Mouse (Mus musculus): ENCODE results near the gene Myadml2. TPM values are rescaled to one million over a fixed set of nuclear protein-coding genes. Genes with fewer than 3 reads are reported as not detected.

Myadml2 gene
- total and polyA plus RNA-seq, 3 experiments: not detected

- no peaks in the 10 kb centered on the region for H3K27me3 ChIP-seq (ENCODE audit: control insufficient read depth in 1 of 2, insufficient read depth in 2 of 2, low read length in 2 of 2)
- peaks cover 2% of the 10 kb centered on the region; the same call in 1 of the 2 replicates for H3K79me2 ChIP-seq (ENCODE audit: control insufficient read depth, insufficient read depth, low read length, poor library complexity)
- H3K9me3 ChIP-seq (replicated peaks; ENCODE audit: insufficient read depth, low read length): no peaks in the 10 kb centered on the region
- H3K27ac ChIP-seq (ENCODE audit: control insufficient read depth, low read depth, low read length): no peak overlapping the region
- no peak for DNase-seq (ENCODE audit: low read depth, low spot score)
- no peak overlapping the region for H3K9ac ChIP-seq (ENCODE audit: control insufficient read depth, low read depth, low read length, poor library complexity, severe bottlenecking)
- no peak for TF ChIP-seq USF2 (IDR thresholded peaks at IDR 0.05; ENCODE audit: borderline replicate concordance in 1 of 2, insufficient read depth in 1 of 2, low read depth in 1 of 2, low read length in 2 of 2)
- no peak overlapping the region for H3K4me3 ChIP-seq (ENCODE audit: control insufficient read depth in 1 of 2, insufficient read depth in 1 of 2, low read depth in 2 of 2, low read length in 2 of 2)
- H3K36me3 ChIP-seq (ENCODE audit: control insufficient read depth in 1 of 2, insufficient read depth in 2 of 2, low read length in 2 of 2): peaks cover 5 to 11% of the 10 kb centered on the region in 2 experiments
- no peaks in the 10 kb centered on the region for H3K4me1 ChIP-seq (ENCODE audit: control insufficient read depth in 1 of 2, insufficient read depth in 2 of 2, low read length in 2 of 2)
Measured at GRCm38 (mm10) chr11:120605667-120606066, 42.3 kb downstream of the Myadml2 start.

GRCm38 (mm10) chr11:120603545-120603944 lies 44.4 kb downstream of the Myadml2 start:
- H3K9ac ChIP-seq (ENCODE audit: control insufficient read depth, low read depth, low read length, poor library complexity, severe bottlenecking): no peak overlapping the region
- H3K4me3 ChIP-seq (ENCODE audit: control insufficient read depth in 1 of 2, insufficient read depth in 1 of 2, low read depth in 2 of 2, low read length in 2 of 2): no peak overlapping the region
- TF ChIP-seq MAFK (IDR thresholded peaks at IDR 0.05; ENCODE audit: borderline replicate concordance, low read depth, low read length) (no peak), BHLHE40 (IDR thresholded peaks at IDR 0.05; ENCODE audit: borderline replicate concordance, low read depth, low read length) (no peak)
- H3K79me2 ChIP-seq (ENCODE audit: control insufficient read depth, insufficient read depth, low read length, poor library complexity): peaks cover 15% of the 10 kb centered on the region
- H3K36me3 ChIP-seq (ENCODE audit: control insufficient read depth in 1 of 2, insufficient read depth in 2 of 2, low read length in 2 of 2): peaks cover 12 to 21% of the 10 kb centered on the region in 2 experiments
- no peaks in the 10 kb centered on the region for H3K9me3 ChIP-seq (replicated peaks; ENCODE audit: insufficient read depth, low read length)
- H3K4me1 ChIP-seq (ENCODE audit: control insufficient read depth in 1 of 2, insufficient read depth in 2 of 2, low read length in 2 of 2): peaks cover 5 to 14% of the 10 kb centered on the region in 2 experiments
- H3K27me3 ChIP-seq (ENCODE audit: control insufficient read depth in 1 of 2, insufficient read depth in 2 of 2, low read length in 2 of 2): no peaks in the 10 kb centered on the region
- H3K27ac ChIP-seq (ENCODE audit: control insufficient read depth, low read depth, low read length): no peak overlapping the region
- DNase-seq (ENCODE audit: low read depth, low spot score): no peak

DNA sequence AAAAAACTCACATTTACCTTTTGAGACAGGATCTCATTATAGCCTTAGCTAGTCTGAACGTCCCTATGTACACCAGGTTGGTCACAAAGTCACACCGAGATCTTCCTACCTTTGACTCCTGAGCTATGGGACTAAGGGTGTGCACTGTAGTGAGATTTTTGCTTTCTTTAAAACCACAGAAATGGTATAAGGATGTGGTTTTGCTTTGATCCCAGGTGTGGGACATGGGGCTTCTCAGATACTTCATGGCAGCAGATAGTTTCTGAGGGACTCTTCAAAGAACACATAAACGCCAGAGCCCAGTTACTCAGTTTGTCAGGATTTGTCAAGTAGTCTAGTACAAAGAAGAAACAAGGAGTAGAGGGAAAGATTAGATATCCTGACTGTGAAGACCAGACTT lies 47.2 kb downstream of the Myadml2 start:
- Histone ChIP-seq H3K9ac (ENCODE audit: control insufficient read depth, low read depth, low read length, poor library complexity, severe bottlenecking) (no peak overlapping the region), H3K27ac (ENCODE audit: control insufficient read depth, low read depth, low read length) (no peak overlapping the region), H3K27me3 (ENCODE audit: control insufficient read depth in 1 of 2, insufficient read depth in 2 of 2, low read length in 2 of 2) (no peaks in the 10 kb centered on the region), H3K9me3 (replicated peaks; ENCODE audit: insufficient read depth, low read length) (no peaks in the 10 kb centered on the region), H3K36me3 (ENCODE audit: control insufficient read depth in 1 of 2, insufficient read depth in 2 of 2, low read length in 2 of 2) (peaks cover 24 to 35% of the 10 kb centered on the region in 2 experiments), H3K4me3 (ENCODE audit: control insufficient read depth in 1 of 2, insufficient read depth in 1 of 2, low read depth in 2 of 2, low read length in 2 of 2) (no peak overlapping the region), H3K79me2 (ENCODE audit: control insufficient read depth, insufficient read depth, low read length, poor library complexity) (peaks cover 40% of the 10 kb centered on the region), H3K4me1 (ENCODE audit: control insufficient read depth in 1 of 2, insufficient read depth in 2 of 2, low read length in 2 of 2) (peaks cover 5 to 28% of the 10 kb centered on the region in 2 experiments)
- DNase-seq (ENCODE audit: low read depth, low spot score): no peak
- TF ChIP-seq RAD21 (IDR thresholded peaks at IDR 0.05; ENCODE audit: low read depth, low read length): no peak
- no peak for TF ChIP-seq SMC3 (IDR thresholded peaks at IDR 0.05; ENCODE audit: low read depth, low read length)
- TF ChIP-seq POLR2A (IDR thresholded peaks at IDR 0.05; ENCODE audit: control insufficient read depth in 1 of 2, insufficient read depth in 1 of 2, low read depth in 1 of 2, low read length in 2 of 2, poor library complexity in 1 of 2): 0 out of 4 replicates have a peak, but pooled peaks of 1 of the 2 experiments have one; percentile 6
- TF ChIP-seq ZMIZ1 (IDR thresholded peaks at IDR 0.05; ENCODE audit: low read depth, low read length): no peak
- TF ChIP-seq ZKSCAN1 (IDR thresholded peaks at IDR 0.05; ENCODE audit: low read depth, low read length): no peak
- no peak for TF ChIP-seq SIN3A (IDR thresholded peaks at IDR 0.05; ENCODE audit: low read length)
- no peak for TF ChIP-seq RCOR1 (IDR thresholded peaks at IDR 0.05; ENCODE audit: low read depth, low read length)
- no peak for TF ChIP-seq TCF12 (IDR thresholded peaks at IDR 0.05; ENCODE audit: low read depth, low read length)

Data from MEL (cell line).